Mouse (Mus musculus) C2C12 (cell line): ENCODE measurements at regions not wholly inside any gene's neighbourhood (a gene's known extent, or its start where the extent isn't known, plus 50 kb on each side); places are given as distances from the start of the nearest gene placed in this dataset.

Experiments
- CTCF ChIP-seq: IDR thresholded peaks from one replicate; pipeline ENCODE4 v1.5.1; 2011; ENCODE audit not compliant: control insufficient read depth, insufficient read depth, insufficient read length
- MAX ChIP-seq: IDR thresholded peaks from one replicate; pipeline ENCODE4 v1.6.1; 2011; ENCODE audit warnings: mild to moderate bottlenecking, control low read depth
- MYOD1 ChIP-seq: IDR thresholded peaks from one replicate; pipeline ENCODE4 v1.6.1; 2011; ENCODE audit warnings: low read depth; ENCODE audit not compliant: control insufficient read depth, insufficient read length
- MYOG ChIP-seq: IDR thresholded peaks from one replicate; pipeline ENCODE4 v1.6.1; 2011; ENCODE audit not compliant: control insufficient read depth, insufficient read length; ENCODE audit errors: extremely low read depth

GRCm38 (mm10) chr14:60439106-60439505 lies 66.0 kb downstream of the Amer2 start:
- TF ChIP-seq CTCF (no peak), MYOG (no peak), MAX (no peak), MYOD1 (no peak)
